Mouse (Mus musculus) kidney, postnatal 0 days (tissue): ENCODE measurements around the gene Gm13283. TPM values are rescaled to one million over a fixed set of nuclear protein-coding genes. Genes with fewer than 3 reads are reported as not detected.
"Not testable (repeated sequence)": the region's sequence is repeated elsewhere in the genome, so short reads cannot be mapped to it uniquely, and the experiment has no call there.

Experiments used
- ATAC-seq: fragments of 200-750 bp; cut with Nextera tagmentation; replicated peaks from 2 replicates; pipeline ENCODE4 v1.8.0; 2017; ENCODE audit warnings: low read depth, moderate number of reproducible peaks, moderate TSS enrichment, moderate library complexity; ENCODE audit not compliant: low FRiP score
- DNase-seq: peaks from one replicate; pipeline ENCODE4 v3.0.0-alpha.2; 2016; ENCODE audit warnings: low spot score
- H3K27ac ChIP-seq: fragments of 300-500 bp; sonication (generic); 2 replicates; pipeline ENCODE4 v1.5.1; 2014; ENCODE audit warnings: mild to moderate bottlenecking
- H3K27me3 ChIP-seq: fragments of 300-500 bp; sonication (generic); 2 replicates; pipeline ENCODE4 v1.6.1; 2014; ENCODE audit warnings: low read length, mixed read lengths; ENCODE audit not compliant: insufficient read depth
- H3K36me3 ChIP-seq: fragments of 300-500 bp; sonication (generic); 2 replicates; pipeline ENCODE4 v1.6.1; 2014; ENCODE audit warnings: low read length, mixed read lengths; ENCODE audit not compliant: insufficient read depth
- H3K4me1 ChIP-seq: fragments of 300-500 bp; sonication (generic); replicated peaks from 2 replicates; pipeline ENCODE4 v1.6.1; 2014; ENCODE audit warnings: antibody characterized with exemption, low read length, mixed read lengths; ENCODE audit not compliant: insufficient read depth
- H3K4me2 ChIP-seq: fragments of 300-500 bp; sonication (generic); 2 replicates; pipeline ENCODE4 v1.6.1; 2014; ENCODE audit warnings: mild to moderate bottlenecking, low read length, moderate library complexity, mixed read lengths
- H3K4me3 ChIP-seq: fragments of 300-500 bp; sonication (generic); replicated peaks from 2 replicates; pipeline ENCODE4 v1.5.1; 2014; ENCODE audit warnings: low read depth, low read length
- H3K9ac ChIP-seq: fragments of 300-500 bp; sonication (generic); 2 replicates; pipeline ENCODE4 v1.6.1; 2014; ENCODE audit warnings: low read depth, low read length
- H3K9me3 ChIP-seq: fragments of 300-500 bp; sonication (generic); replicated peaks from 2 replicates; pipeline ENCODE4 v1.6.1; 2016; ENCODE audit warnings: low read length, inconsistent platforms, mixed read lengths
- CTCF ChIP-seq: IDR thresholded peaks from 2 replicates; pipeline ENCODE4 v1.5.1; 2016; ENCODE audit warnings: antibody characterized with exemption, low read depth, mild to moderate bottlenecking, moderate library complexity
- WGBS: fragments of 180-500 bp; shearing (Covaris S2); extraction: QIAGEN DNeasy Blood & Tissue Kit; methylation state at CpG from one replicate; pipeline ENCODE4 v1.1.7; 2014; 5-methylcytosine and 5-hydroxymethylcytosine counted together
- polyA plus RNA-seq: library from polyadenylated mRNA; unstranded; fragments of >200 nt; fragmentation: Nextera tagmentation; extraction: Ambion mirVana; gene quantifications from 2 replicates; pipeline ENCODE4 v1.2.1, GENCODE M21; 2015

Gene Gm13283
- polyA plus RNA-seq, 1 experiment from 2014 or later = 0.49 TPM

DNA sequence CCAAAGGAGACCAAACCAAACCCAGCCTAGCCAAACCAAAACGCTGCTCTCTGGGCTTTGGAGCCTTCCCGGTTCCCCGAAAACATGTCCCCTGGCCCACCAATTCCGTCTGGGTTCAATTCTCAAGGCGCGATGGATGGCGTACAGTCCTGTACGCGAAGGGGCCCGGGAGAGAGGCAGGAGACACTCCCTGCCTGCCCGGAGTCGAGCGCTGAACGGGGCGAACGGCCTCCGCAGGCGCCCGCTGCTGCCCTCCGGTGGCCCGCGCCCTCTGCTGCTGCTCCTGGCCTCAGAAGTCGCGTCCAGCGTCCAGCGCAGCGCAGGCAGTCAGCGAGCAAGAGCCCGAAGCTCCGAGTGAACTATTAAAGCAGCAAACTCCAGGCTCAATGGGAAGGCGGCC lies 22.4 kb downstream of the Gm13283 start:
- H3K4me1 ChIP-seq, H3K9me3 ChIP-seq, H3K27me3 ChIP-seq, ATAC-seq, H3K9ac ChIP-seq, DNase-seq, H3K36me3 ChIP-seq, H3K4me3 ChIP-seq: not testable (repeated sequence)
- H3K4me2 ChIP-seq = peak overlapping the region; percentile 35; the same call in 1 of the 2 replicates
- peak overlapping the region; percentile 50; the same call in 1 of the 2 replicates for H3K27ac ChIP-seq
- 0% methylated on average over 3 of the region's 31 CpGs for WGBS

DNA sequence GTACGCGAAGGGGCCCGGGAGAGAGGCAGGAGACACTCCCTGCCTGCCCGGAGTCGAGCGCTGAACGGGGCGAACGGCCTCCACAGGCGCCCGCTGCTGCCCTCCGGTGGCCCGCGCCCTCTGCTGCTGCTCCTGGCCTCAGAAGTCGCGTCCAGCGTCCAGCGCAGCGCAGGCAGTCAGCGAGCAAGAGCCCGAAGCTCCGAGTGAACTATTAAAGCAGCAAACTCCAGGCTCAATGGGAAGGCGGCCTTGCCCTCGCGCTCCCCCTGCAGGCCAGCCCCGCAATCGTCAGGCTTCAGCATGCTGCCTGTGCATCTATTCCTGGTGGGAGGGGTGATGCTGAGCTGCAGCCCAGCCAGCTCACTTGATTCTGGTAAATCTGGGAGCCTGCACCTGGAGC lies 25.5 kb downstream of the Gm13283 start, which contains the start of gene Gm13276:
Gene Gm13276 (plus strand): TSS at position 301 of the 400 bp plus-strand sequence.
- H3K27ac ChIP-seq, H3K9me3 ChIP-seq, H3K27me3 ChIP-seq, H3K4me2 ChIP-seq, DNase-seq, ATAC-seq, H3K4me1 ChIP-seq, H3K9ac ChIP-seq, H3K36me3 ChIP-seq, H3K4me3 ChIP-seq: not testable (repeated sequence)
- WGBS = no CpG with 5 or more reads among the region's 27 CpGs

DNA sequence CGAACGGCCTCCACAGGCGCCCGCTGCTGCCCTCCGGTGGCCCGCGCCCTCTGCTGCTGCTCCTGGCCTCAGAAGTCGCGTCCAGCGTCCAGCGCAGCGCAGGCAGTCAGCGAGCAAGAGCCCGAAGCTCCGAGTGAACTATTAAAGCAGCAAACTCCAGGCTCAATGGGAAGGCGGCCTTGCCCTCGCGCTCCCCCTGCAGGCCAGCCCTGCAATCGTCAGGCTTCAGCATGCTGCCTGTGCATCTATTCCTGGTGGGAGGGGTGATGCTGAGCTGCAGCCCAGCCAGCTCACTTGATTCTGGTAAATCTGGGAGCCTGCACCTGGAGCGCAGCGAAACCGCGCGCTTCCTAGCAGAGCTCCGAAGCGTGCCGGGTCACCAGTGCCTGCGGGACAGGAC lies 28.5 kb downstream of the Gm13283 start, which contains the start of gene Gm13277:
Gene Gm13277 (plus strand): TSS at position 231 of the 400 bp plus-strand sequence.
- not testable (repeated sequence) for H3K36me3 ChIP-seq, H3K27ac ChIP-seq, H3K4me1 ChIP-seq, H3K4me3 ChIP-seq, H3K4me2 ChIP-seq, DNase-seq, H3K27me3 ChIP-seq, ATAC-seq, H3K9me3 ChIP-seq, H3K9ac ChIP-seq
- TF ChIP-seq CTCF = peak; percentile 58
- WGBS = 0% methylated on average over 2 of the region's 28 CpGs

DNA sequence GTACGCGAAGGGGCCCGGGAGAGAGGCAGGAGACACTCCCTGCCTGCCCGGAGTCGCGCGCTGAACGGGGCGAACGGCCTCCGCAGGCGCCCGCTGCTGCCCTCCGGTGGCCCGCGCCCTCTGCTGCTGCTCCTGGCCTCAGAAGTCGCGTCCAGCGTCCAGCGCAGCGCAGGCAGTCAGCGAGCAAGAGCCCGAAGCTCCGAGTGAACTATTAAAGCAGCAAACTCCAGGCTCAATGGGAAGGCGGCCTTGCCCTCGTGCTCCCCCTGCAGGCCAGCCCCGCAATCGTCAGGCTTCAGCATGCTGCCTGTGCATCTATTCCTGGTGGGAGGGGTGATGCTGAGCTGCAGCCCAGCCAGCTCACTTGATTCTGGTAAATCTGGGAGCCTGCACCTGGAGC lies 31.3 kb downstream of the Gm13283 start, which contains the start of gene Gm13278:
Gene Gm13278 (plus strand): TSS at position 301 of the 400 bp plus-strand sequence.
- not testable (repeated sequence) for H3K4me3 ChIP-seq, H3K27me3 ChIP-seq, H3K9me3 ChIP-seq, DNase-seq, H3K36me3 ChIP-seq, ATAC-seq, H3K9ac ChIP-seq, H3K27ac ChIP-seq, H3K4me2 ChIP-seq, H3K4me1 ChIP-seq
- WGBS = no CpG with 5 or more reads among the region's 28 CpGs

DNA sequence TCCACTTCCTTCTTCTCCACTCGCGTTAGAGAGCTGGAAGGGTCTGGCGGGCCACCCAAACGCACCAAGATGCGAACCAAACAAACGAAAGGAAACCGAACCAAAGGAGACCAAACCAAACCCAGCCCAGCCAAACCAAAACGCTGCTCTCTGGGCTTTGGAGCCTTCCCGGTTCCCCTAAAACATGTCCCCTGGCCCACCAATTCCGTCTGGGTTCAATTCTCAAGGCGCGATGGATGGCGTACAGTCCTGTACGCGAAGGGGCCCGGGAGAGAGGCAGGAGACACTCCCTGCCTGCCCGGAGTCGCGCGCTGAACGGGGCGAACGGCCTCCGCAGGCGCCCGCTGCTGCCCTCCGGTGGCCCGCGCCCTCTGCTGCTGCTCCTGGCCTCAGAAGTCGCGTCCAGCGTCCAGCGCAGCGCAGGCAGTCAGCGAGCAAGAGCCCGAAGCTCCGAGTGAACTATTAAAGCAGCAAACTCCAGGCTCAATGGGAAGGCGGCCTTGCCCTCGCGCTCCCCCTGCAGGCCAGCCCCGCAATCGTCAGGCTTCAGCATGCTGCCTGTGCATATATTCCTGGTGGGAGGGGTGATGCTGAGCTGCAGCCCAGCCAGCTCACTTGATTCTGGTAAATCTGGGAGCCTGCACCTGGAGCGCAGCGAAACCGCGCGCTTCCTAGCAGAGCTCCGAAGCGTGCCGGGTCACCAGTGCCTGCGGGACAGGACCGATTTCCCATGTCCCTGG lies 34.2 kb downstream of the Gm13283 start, which contains the start of gene Gm13275:
Gene Gm13275 (plus strand): TSS at position 552 of the 740 bp plus-strand sequence.
- not testable (repeated sequence) for H3K4me2 ChIP-seq, DNase-seq, H3K4me3 ChIP-seq, H3K27me3 ChIP-seq, H3K27ac ChIP-seq, ATAC-seq, H3K36me3 ChIP-seq, H3K4me1 ChIP-seq, H3K9me3 ChIP-seq, H3K9ac ChIP-seq
- 0% methylated on average over 10 of the region's 52 CpGs for WGBS
- TF ChIP-seq CTCF = peak; percentile 40; the same call in 1 of the 2 replicates

DNA sequence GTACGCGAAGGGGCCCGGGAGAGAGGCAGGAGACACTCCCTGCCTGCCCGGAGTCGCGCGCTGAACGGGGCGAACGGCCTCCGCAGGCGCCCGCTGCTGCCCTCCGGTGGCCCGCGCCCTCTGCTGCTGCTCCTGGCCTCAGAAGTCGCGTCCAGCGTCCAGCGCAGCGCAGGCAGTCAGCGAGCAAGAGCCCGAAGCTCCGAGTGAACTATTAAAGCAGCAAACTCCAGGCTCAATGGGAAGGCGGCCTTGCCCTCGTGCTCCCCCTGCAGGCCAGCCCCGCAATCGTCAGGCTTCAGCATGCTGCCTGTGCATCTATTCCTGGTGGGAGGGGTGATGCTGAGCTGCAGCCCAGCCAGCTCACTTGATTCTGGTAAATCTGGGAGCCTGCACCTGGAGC lies 37.2 kb downstream of the Gm13283 start, which contains the start of gene Gm13279:
Gene Gm13279 (plus strand): TSS at position 301 of the 400 bp plus-strand sequence.
- H3K27ac ChIP-seq, ATAC-seq, H3K4me1 ChIP-seq, H3K27me3 ChIP-seq, H3K36me3 ChIP-seq, H3K4me2 ChIP-seq, H3K9me3 ChIP-seq, DNase-seq, H3K9ac ChIP-seq, H3K4me3 ChIP-seq: not testable (repeated sequence)
- no CpG with 5 or more reads among the region's 28 CpGs for WGBS

DNA sequence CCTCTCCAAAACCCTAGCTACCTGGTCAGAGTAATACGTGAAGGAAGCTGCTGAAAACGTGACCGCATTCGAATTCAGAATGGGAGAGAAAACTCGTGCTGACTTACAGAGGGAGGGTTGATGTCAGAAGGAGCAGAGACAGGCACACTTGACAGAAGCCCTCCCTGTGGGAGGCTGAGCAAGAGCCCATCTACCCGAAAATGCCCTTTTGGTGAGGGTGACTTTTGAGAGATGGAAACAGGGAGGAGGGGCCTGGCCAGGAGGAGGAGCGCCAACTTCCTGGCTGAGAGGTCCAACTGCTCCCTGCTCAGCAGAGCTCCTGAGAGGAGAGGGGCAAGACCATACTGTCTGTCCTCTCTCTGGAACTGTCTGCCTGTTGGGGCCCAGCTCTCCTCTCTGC lies 39.4 kb downstream of the Gm13283 start, which contains the start of gene Gm13285:
Gene Gm13285 (plus strand): TSS at position 301 of the 400 bp plus-strand sequence.
- H3K36me3 ChIP-seq = not testable (repeated sequence)

DNA sequence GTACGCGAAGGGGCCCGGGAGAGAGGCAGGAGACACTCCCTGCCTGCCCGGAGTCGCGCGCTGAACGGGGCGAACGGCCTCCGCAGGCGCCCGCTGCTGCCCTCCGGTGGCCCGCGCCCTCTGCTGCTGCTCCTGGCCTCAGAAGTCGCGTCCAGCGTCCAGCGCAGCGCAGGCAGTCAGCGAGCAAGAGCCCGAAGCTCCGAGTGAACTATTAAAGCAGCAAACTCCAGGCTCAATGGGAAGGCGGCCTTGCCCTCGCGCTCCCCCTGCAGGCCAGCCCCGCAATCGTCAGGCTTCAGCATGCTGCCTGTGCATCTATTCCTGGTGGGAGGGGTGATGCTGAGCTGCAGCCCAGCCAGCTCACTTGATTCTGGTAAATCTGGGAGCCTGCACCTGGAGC lies 43.0 kb downstream of the Gm13283 start, which contains the start of gene Gm13287:
Gene Gm13287 (plus strand): TSS at position 301 of the 400 bp plus-strand sequence.
- DNase-seq, H3K36me3 ChIP-seq, H3K4me3 ChIP-seq, H3K4me2 ChIP-seq, H3K9ac ChIP-seq, H3K27ac ChIP-seq, H3K4me1 ChIP-seq, H3K27me3 ChIP-seq, ATAC-seq, H3K9me3 ChIP-seq: not testable (repeated sequence)
- WGBS = no CpG with 5 or more reads among the region's 29 CpGs

More for the DNA sequence above, 39.4 kb downstream of the Gm13283 start, which contains the start of gene Gm13285:
- not testable (repeated sequence) for H3K27me3 ChIP-seq, H3K4me1 ChIP-seq, H3K9me3 ChIP-seq, H3K4me2 ChIP-seq, H3K4me3 ChIP-seq, ATAC-seq, DNase-seq, H3K27ac ChIP-seq, H3K9ac ChIP-seq
- 8% methylated on average over 5 of the region's 7 CpGs for WGBS

DNA sequence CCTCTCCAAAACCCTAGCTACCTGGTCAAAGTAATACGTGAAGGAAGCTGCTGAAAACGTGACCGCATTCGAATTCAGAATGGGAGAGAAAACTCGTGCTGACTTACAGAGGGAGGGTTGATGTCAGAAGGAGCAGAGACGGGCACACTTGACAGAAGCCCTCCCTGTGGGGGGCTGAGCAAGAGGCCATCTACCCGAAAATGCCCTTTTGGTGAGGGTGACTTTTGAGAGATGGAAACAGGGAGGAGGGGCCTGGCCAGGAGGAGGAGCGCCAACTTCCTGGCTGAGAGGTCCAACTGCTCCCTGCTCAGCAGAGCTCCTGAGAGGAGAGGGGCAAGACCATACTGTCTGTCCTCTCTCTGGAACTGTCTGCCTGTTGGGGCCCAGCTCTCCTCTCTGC lies 45.3 kb downstream of the Gm13283 start, which contains the start of gene Gm13288:
Gene Gm13288 (plus strand): TSS at position 301 of the 400 bp plus-strand sequence.
- H3K36me3 ChIP-seq, H3K4me1 ChIP-seq, H3K27me3 ChIP-seq, H3K9me3 ChIP-seq, H3K27ac ChIP-seq, H3K9ac ChIP-seq, H3K4me3 ChIP-seq, ATAC-seq, H3K4me2 ChIP-seq, DNase-seq: not testable (repeated sequence)
- WGBS = no CpG with 5 or more reads among the region's 8 CpGs
